Mouse (Mus musculus) MEL (cell line): Measurements from ENCODE around the gene Tshr. TPM values are rescaled to one million over a fixed set of nuclear protein-coding genes. Genes with fewer than 3 reads are reported as not detected.

ENCODE experiments used
- DNase-seq: peaks from one replicate; pipeline ENCODE4 v3.0.0; 2011; ENCODE audit warnings: low read depth, low spot score
- H3K27ac ChIP-seq: 2 replicates; pipeline ENCODE4 v1.5.1; 2012; ENCODE audit warnings: low read depth, mild to moderate bottlenecking, control low read depth, low read length, moderate library complexity; ENCODE audit not compliant: control insufficient read depth
- H3K27me3 ChIP-seq, 2 experiments: fragments of 150-350 bp in 1 of 2; sonication (generic) in 1 of 2; 2 replicates each; pipeline ENCODE4 v1.6.1; 2012; ENCODE audit warnings: low read length in 2 of 2, mild to moderate bottlenecking in 2 of 2, improper control_type of control experiment in 1 of 2, moderate library complexity in 1 of 2; ENCODE audit not compliant: insufficient read depth in 2 of 2, control insufficient read depth in 1 of 2
- H3K36me3 ChIP-seq, 2 experiments: 2 replicates each; pipeline ENCODE4 v1.6.1; 2012 to 2014; ENCODE audit warnings: low read length in 2 of 2, improper control_type of control experiment in 1 of 2, inconsistent platforms in 1 of 2, mild to moderate bottlenecking in 1 of 2; ENCODE audit not compliant: insufficient read depth in 2 of 2, control insufficient read depth in 1 of 2
- H3K4me1 ChIP-seq, 2 experiments: fragments of 150-350 bp in 1 of 2; sonication (generic) in 1 of 2; 2 replicates each; pipeline ENCODE4 v1.6.1; 2012; ENCODE audit warnings: low read length in 2 of 2, improper control_type of control experiment in 1 of 2, mild to moderate bottlenecking in 1 of 2; ENCODE audit not compliant: insufficient read depth in 2 of 2, control insufficient read depth in 1 of 2
- H3K4me3 ChIP-seq, 2 experiments: fragments of 150-350 bp in 1 of 2; sonication (generic) in 1 of 2; 2 replicates each; pipeline ENCODE4 v1.5.1; 2012; ENCODE audit warnings: low read depth in 2 of 2, low read length in 2 of 2, mild to moderate bottlenecking in 2 of 2, moderate library complexity in 2 of 2, control low read depth in 1 of 2, improper control_type of control experiment in 1 of 2; ENCODE audit not compliant: control insufficient read depth in 1 of 2, insufficient read depth in 1 of 2
- H3K79me2 ChIP-seq: 2 replicates; pipeline ENCODE4 v1.6.1; 2012; ENCODE audit warnings: mild to moderate bottlenecking, low read length, moderate library complexity; ENCODE audit not compliant: control insufficient read depth, poor library complexity, insufficient read depth
- H3K9ac ChIP-seq: 2 replicates; pipeline ENCODE4 v1.6.1; 2012; ENCODE audit warnings: low read depth, mild to moderate bottlenecking, control low read depth, low read length, moderate library complexity; ENCODE audit not compliant: control insufficient read depth, poor library complexity, severe bottlenecking
- H3K9me3 ChIP-seq: fragments of 150-350 bp; sonication (generic); replicated peaks from 2 replicates; pipeline ENCODE4 v1.6.1; 2012; ENCODE audit warnings: mild to moderate bottlenecking, low read length, improper control_type of control experiment, moderate library complexity; ENCODE audit not compliant: insufficient read depth
- BHLHE40 ChIP-seq: IDR thresholded peaks from 2 replicates; pipeline ENCODE4 v1.6.1; 2012; ENCODE audit warnings: low read depth, mild to moderate bottlenecking, inconsistent platforms, low read length, improper control_type of control experiment, borderline replicate concordance
- CHD2 ChIP-seq: IDR thresholded peaks from 2 replicates; pipeline ENCODE4 v1.6.1; 2011; ENCODE audit warnings: low read length, improper control_type of control experiment
- CTCF ChIP-seq, 3 experiments: IDR thresholded peaks in 2 of 3; conservative IDR thresholded peaks in 1 of 3; 2 replicates each; pipeline ENCODE4 v1.5.1; 2011 to 2012; ENCODE audit warnings: low read length in 3 of 3, low read depth in 2 of 3, mild to moderate bottlenecking in 2 of 3, improper control_type of control experiment in 1 of 3, inconsistent platforms in 1 of 3, mixed read lengths in 1 of 3, moderate library complexity in 1 of 3; ENCODE audit not compliant: control insufficient read depth in 1 of 3, insufficient read depth in 1 of 3, poor library complexity in 1 of 3, severe bottlenecking in 1 of 3
- E2F4 ChIP-seq: IDR thresholded peaks from 2 replicates; pipeline ENCODE4 v1.6.1; 2011; ENCODE audit warnings: low read depth, low read length, improper control_type of control experiment, borderline replicate concordance
- ELF1 ChIP-seq: IDR thresholded peaks from 2 replicates; pipeline ENCODE4 v1.6.1; 2014; ENCODE audit warnings: low read depth, mild to moderate bottlenecking, inconsistent platforms, low read length, improper control_type of control experiment, moderate library complexity
- EP300 ChIP-seq, 2 experiments: IDR thresholded peaks; 2 replicates each; pipeline ENCODE4 v1.6.1; 2011; ENCODE audit warnings: improper control_type of control experiment in 2 of 2, low read length in 2 of 2, low read depth in 1 of 2, mild to moderate bottlenecking in 1 of 2
- ETS1 ChIP-seq: IDR thresholded peaks from 2 replicates; pipeline ENCODE4 v1.6.1; 2012; ENCODE audit warnings: low read depth, mild to moderate bottlenecking, inconsistent platforms, low read length, improper control_type of control experiment, moderate library complexity
- GATA1 ChIP-seq: IDR thresholded peaks from 2 replicates; pipeline ENCODE4 v1.6.1; 2011; ENCODE audit warnings: low read depth, low read length, improper control_type of control experiment
- HCFC1 ChIP-seq: IDR thresholded peaks from 2 replicates; pipeline ENCODE4 v1.6.1; 2012; ENCODE audit warnings: low read depth, mild to moderate bottlenecking, inconsistent platforms, low read length, improper control_type of control experiment, moderate library complexity
- JUND ChIP-seq: IDR thresholded peaks from 2 replicates; pipeline ENCODE4 v1.6.1; 2011; ENCODE audit warnings: low read depth, mild to moderate bottlenecking, improper control_type of control experiment, low read length
- KAT2A ChIP-seq: conservative IDR thresholded peaks from 2 replicates; pipeline ENCODE4 v1.6.1; 2012; ENCODE audit warnings: low read depth, low read length, improper control_type of control experiment, inconsistent platforms
- MAX ChIP-seq: IDR thresholded peaks from 2 replicates; pipeline ENCODE4 v1.6.1; 2011; ENCODE audit warnings: low read length, improper control_type of control experiment
- MAZ ChIP-seq: IDR thresholded peaks from 2 replicates; pipeline ENCODE4 v1.6.1; 2012; ENCODE audit warnings: low read depth, mild to moderate bottlenecking, inconsistent platforms, low read length, improper control_type of control experiment
- MYB ChIP-seq: IDR thresholded peaks from 2 replicates; pipeline ENCODE4 v1.6.1; 2011; ENCODE audit warnings: mild to moderate bottlenecking, low read depth, low read length, improper control_type of control experiment
- POLR2A ChIP-seq, 2 experiments: IDR thresholded peaks; 2 replicates each; pipeline ENCODE4 v1.6.1; 2011 to 2012; ENCODE audit warnings: low read length in 2 of 2, mild to moderate bottlenecking in 2 of 2, control low read depth in 1 of 2, improper control_type of control experiment in 1 of 2, low read depth in 1 of 2, moderate library complexity in 1 of 2; ENCODE audit not compliant: control insufficient read depth in 1 of 2, insufficient read depth in 1 of 2, poor library complexity in 1 of 2
- RAD21 ChIP-seq: IDR thresholded peaks from 2 replicates; pipeline ENCODE4 v1.6.1; 2011; ENCODE audit warnings: mild to moderate bottlenecking, low read depth, low read length, improper control_type of control experiment
- RCOR1 ChIP-seq: IDR thresholded peaks from 2 replicates; pipeline ENCODE4 v1.6.1; 2012; ENCODE audit warnings: low read depth, mild to moderate bottlenecking, inconsistent platforms, low read length, improper control_type of control experiment
- SIN3A ChIP-seq: IDR thresholded peaks from 2 replicates; pipeline ENCODE4 v1.6.1; 2012; ENCODE audit warnings: low read length, improper control_type of control experiment, inconsistent platforms
- TAL1 ChIP-seq: IDR thresholded peaks from 2 replicates; pipeline ENCODE4 v1.6.1; 2012; ENCODE audit warnings: mild to moderate bottlenecking, inconsistent platforms, low read length, moderate library complexity, mixed read lengths
- TBP ChIP-seq: IDR thresholded peaks from 2 replicates; pipeline ENCODE4 v1.8.0; 2011; ENCODE audit warnings: low read depth, low read length, improper control_type of control experiment
- TCF12 ChIP-seq: IDR thresholded peaks from 2 replicates; pipeline ENCODE4 v1.6.1; 2014; ENCODE audit warnings: low read depth, mild to moderate bottlenecking, inconsistent platforms, low read length, improper control_type of control experiment, moderate library complexity
- USF1 ChIP-seq: IDR thresholded peaks from 2 replicates; pipeline ENCODE4 v1.6.1; 2014; ENCODE audit warnings: low read depth, mild to moderate bottlenecking, inconsistent platforms, low read length, improper control_type of control experiment, moderate library complexity
- ZKSCAN1 ChIP-seq: IDR thresholded peaks from 2 replicates; pipeline ENCODE4 v1.6.1; 2012; ENCODE audit warnings: low read depth, mild to moderate bottlenecking, inconsistent platforms, low read length, improper control_type of control experiment, moderate library complexity
- ZNF384 ChIP-seq: IDR thresholded peaks from 2 replicates; pipeline ENCODE4 v1.6.1; 2012; ENCODE audit warnings: low read depth, mild to moderate bottlenecking, inconsistent platforms, low read length, improper control_type of control experiment
- polyA plus RNA-seq, 2 experiments: library from polyadenylated mRNA; stranded (reverse) in 1 of 2; unstranded in 1 of 2; fragments of >175 nt in 1 of 2; fragments of >200 nt in 1 of 2; gene quantifications; 2 replicates each; pipeline versions ENCODE4 v1.2.1 to v1.2.4; 2012; ENCODE audit warnings: low replicate concordance in 2 of 2, low read depth in 1 of 2; ENCODE audit not compliant: insufficient read length in 2 of 2, insufficient read depth in 1 of 2, missing spikeins in 1 of 2
- total RNA-seq: library from RNA; depleted of rRNA; stranded (reverse); fragments of 300-350 nt; gene quantifications from 2 replicates; pipeline ENCODE4 v1.2.3, GENCODE M21; 2012

Tshr gene
- total and polyA plus RNA-seq, 3 experiments, result not detected

DNA sequence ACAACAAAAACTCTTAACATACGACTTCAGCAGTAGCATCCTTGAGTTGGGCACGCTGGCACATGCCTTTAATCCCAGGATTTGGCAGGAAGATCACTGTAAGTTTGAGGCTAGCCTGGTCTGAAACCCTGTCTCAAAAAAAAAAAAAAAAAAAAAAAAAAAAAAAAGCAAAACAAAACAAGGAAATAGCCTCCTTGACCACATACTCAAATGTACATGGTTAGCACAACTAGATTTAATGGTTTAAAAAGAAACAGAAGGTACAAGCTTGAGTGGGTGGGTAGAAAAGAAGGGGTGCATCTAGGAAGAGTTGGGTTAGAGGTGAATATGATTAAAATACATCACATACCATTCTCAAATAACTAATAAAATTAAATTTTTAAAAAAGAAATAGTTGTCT, 187.3 kb downstream of the Tshr start:
- DNase-seq, result no peak
- H3K79me2 ChIP-seq, result no peaks in the 10 kb centered on the region
- H3K9ac ChIP-seq, result no peak overlapping the region
- no peak overlapping the region for H3K27ac ChIP-seq
- H3K36me3 ChIP-seq, result peaks cover 34 to 73% of the 10 kb centered on the region in 2 experiments
- H3K4me1 ChIP-seq, result peaks cover 5 to 19% of the 10 kb centered on the region in 2 experiments
- no peak for TF ChIP-seq CTCF (IDR thresholded peaks at IDR 0.05 in 2 of 3, conservative IDR thresholded peaks at IDR 0.05 in 1 of 3; ENCODE audit: control insufficient read depth in 1 of 3, insufficient read depth in 1 of 3, low read depth in 2 of 3, low read length in 3 of 3, poor library complexity in 1 of 3, severe bottlenecking in 1 of 3)
- peak; percentile 62 for TF ChIP-seq ZNF384
- H3K9me3 ChIP-seq, result no peaks in the 10 kb centered on the region
- no peaks in the 10 kb centered on the region for H3K27me3 ChIP-seq
- no peak overlapping the region for H3K4me3 ChIP-seq

DNA sequence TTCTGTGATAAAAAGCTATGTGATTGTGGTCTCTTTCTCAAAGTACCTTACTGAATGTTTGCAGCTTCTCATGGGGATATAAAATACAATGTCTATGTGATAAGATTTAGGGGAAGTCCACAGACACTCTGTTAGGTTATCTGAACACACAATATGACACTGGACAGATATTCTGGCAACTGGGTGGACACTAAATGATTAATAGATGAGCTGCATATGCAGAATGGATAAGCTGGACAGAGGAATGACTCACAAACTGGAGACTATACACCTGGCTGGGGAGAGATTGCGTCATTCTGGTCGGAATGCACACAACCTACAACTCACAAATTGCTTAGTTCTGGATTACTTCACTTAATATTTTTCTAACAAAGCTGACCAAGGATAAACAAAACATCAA, 195.3 kb downstream of the Tshr start:
- peaks cover 26% of the 10 kb centered on the region for H3K79me2 ChIP-seq
- TF ChIP-seq ELF1, result no peak
- TF ChIP-seq CTCF (IDR thresholded peaks at IDR 0.05 in 2 of 3, conservative IDR thresholded peaks at IDR 0.05 in 1 of 3; ENCODE audit: control insufficient read depth in 1 of 3, insufficient read depth in 1 of 3, low read depth in 2 of 3, low read length in 3 of 3, poor library complexity in 1 of 3, severe bottlenecking in 1 of 3), result no peak
- peak; percentile 95 to 96 for TF ChIP-seq EP300 (IDR thresholded peaks at IDR 0.05; ENCODE audit: low read depth in 1 of 2, low read length in 2 of 2)
- TF ChIP-seq SIN3A, result peak; percentile 44; the same call in 1 of the 2 replicates
- TF ChIP-seq POLR2A (IDR thresholded peaks at IDR 0.05; ENCODE audit: control insufficient read depth in 1 of 2, insufficient read depth in 1 of 2, low read depth in 1 of 2, low read length in 2 of 2, poor library complexity in 1 of 2), result no peak
- peak; percentile 97 for TF ChIP-seq ETS1
- TF ChIP-seq JUND, result peak; percentile 74
- no peak for TF ChIP-seq ZKSCAN1
- no peak for TF ChIP-seq CHD2
- TF ChIP-seq HCFC1, result no peak
- TF ChIP-seq RCOR1, result peak; percentile 73; the same call in 1 of the 2 replicates
- TF ChIP-seq E2F4, result no peak
- no peak for TF ChIP-seq MAX
- TF ChIP-seq MYB, result 0 out of 2 replicates have a peak, but pooled peaks have one; percentile 18
- TF ChIP-seq TAL1, result peak; percentile 83
- no peak for TF ChIP-seq MAZ
- TF ChIP-seq KAT2A, result no peak
- TF ChIP-seq RAD21, result no peak
- no peak for TF ChIP-seq USF1
- 0 out of 2 replicates have a peak, but pooled peaks have one; percentile 2 for TF ChIP-seq BHLHE40
- peak; percentile 93 for TF ChIP-seq GATA1
- peak; percentile 96 for TF ChIP-seq TCF12
- no peak for TF ChIP-seq TBP
- peak overlapping the region; percentile 84 for H3K27ac ChIP-seq
- peak overlapping the region; percentile 43 for H3K9ac ChIP-seq
- peak; percentile 72 for DNase-seq
- no peaks in the 10 kb centered on the region for H3K9me3 ChIP-seq
- peaks cover 51 to 53% of the 10 kb centered on the region in 2 experiments for H3K36me3 ChIP-seq
- peaks cover 24 to 38% of the 10 kb centered on the region in 2 experiments for H3K4me1 ChIP-seq
- no peak overlapping the region for H3K4me3 ChIP-seq
- no peaks in the 10 kb centered on the region for H3K27me3 ChIP-seq
